Mouse (Mus musculus): ENCODE data around the gene Spred2. TPM values are rescaled to one million over a fixed set of nuclear protein-coding genes. Genes with fewer than 3 reads are reported as not detected.

Spred2 gene
- polyA plus RNA-seq, 1 experiment, result 25.4 TPM

GRCm38 (mm10) chr11:19983298-19983697 is 59.1 kb downstream of the Spred2 start:
- WGBS, result 87% methylated on average over 4 of the region's 4 CpGs
- Histone ChIP-seq H3K27ac (ENCODE audit: control insufficient read depth, insufficient read depth, low read length) (no peak overlapping the region), H3K4me3 (ENCODE audit: control insufficient read depth, insufficient read depth, low read length) (no peak overlapping the region), H3K4me1 (replicated peaks; ENCODE audit: control insufficient read depth, insufficient read depth, low read length) (peaks cover 39% of the 10 kb centered on the region), H3K27me3 (ENCODE audit: control insufficient read depth, insufficient read depth, low read length) (no peaks in the 10 kb centered on the region), H3K36me3 (ENCODE audit: control insufficient read depth, insufficient read depth, low read length) (no peaks in the 10 kb centered on the region)
- no peak for TF ChIP-seq CTCF (IDR thresholded peaks at IDR 0.05; ENCODE audit: borderline replicate concordance, control insufficient read depth, extremely low read depth, insufficient read depth, low read length, poor library complexity)
- no peak for TF ChIP-seq POLR2A (IDR thresholded peaks at IDR 0.05; ENCODE audit: control insufficient read depth, extremely low read depth, insufficient read depth, low read length, poor library complexity)
- DNase-seq, result no peak

DNA sequence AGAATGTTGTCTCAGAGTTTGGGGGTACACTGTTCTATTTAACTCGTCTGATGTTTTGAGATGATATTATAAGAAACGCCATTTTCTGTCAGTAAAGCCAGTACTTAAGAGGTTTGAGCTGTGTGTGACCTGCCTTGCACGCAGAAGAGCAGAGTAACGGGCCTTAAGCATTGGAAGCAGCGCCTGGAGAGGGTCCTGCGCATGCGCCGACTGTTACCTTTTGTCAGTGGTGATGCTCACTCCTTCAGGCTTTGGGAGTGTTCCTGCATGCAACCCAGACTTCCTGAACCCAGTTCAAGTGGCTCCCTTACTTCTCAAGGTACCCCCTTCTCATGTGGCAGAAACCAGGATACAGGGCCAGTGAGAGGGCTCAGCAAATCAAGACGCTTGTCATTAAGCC is 59.9 kb downstream of the Spred2 start:
- H3K36me3 ChIP-seq (ENCODE audit: control insufficient read depth, insufficient read depth, low read length), result no peaks in the 10 kb centered on the region
- no peak overlapping the region for H3K27ac ChIP-seq (ENCODE audit: control insufficient read depth, insufficient read depth, low read length)
- H3K27me3 ChIP-seq (ENCODE audit: control insufficient read depth, insufficient read depth, low read length), result no peaks in the 10 kb centered on the region
- H3K4me3 ChIP-seq (ENCODE audit: control insufficient read depth, insufficient read depth, low read length), result no peak overlapping the region
- DNase-seq, result no peak
- WGBS, result 97% methylated on average over 9 of the region's 9 CpGs
- TF ChIP-seq CTCF (IDR thresholded peaks at IDR 0.05; ENCODE audit: borderline replicate concordance, control insufficient read depth, extremely low read depth, insufficient read depth, low read length, poor library complexity), result no peak
- no peak for TF ChIP-seq POLR2A (IDR thresholded peaks at IDR 0.05; ENCODE audit: control insufficient read depth, extremely low read depth, insufficient read depth, low read length, poor library complexity)
- H3K4me1 ChIP-seq (replicated peaks; ENCODE audit: control insufficient read depth, insufficient read depth, low read length), result peaks cover 39% of the 10 kb centered on the region

- DNase-seq, result no peak
- WGBS, result 87% methylated on average over 5 of the region's 5 CpGs
- no peaks in the 10 kb centered on the region for H3K36me3 ChIP-seq (ENCODE audit: control insufficient read depth, insufficient read depth, low read length)
- TF ChIP-seq POLR2A (IDR thresholded peaks at IDR 0.05; ENCODE audit: control insufficient read depth, extremely low read depth, insufficient read depth, low read length, poor library complexity) (no peak), CTCF (IDR thresholded peaks at IDR 0.05; ENCODE audit: borderline replicate concordance, control insufficient read depth, extremely low read depth, insufficient read depth, low read length, poor library complexity) (no peak)
- no peak overlapping the region for H3K4me3 ChIP-seq (ENCODE audit: control insufficient read depth, insufficient read depth, low read length)
- H3K27ac ChIP-seq (ENCODE audit: control insufficient read depth, insufficient read depth, low read length), result no peak overlapping the region
- peaks cover 40% of the 10 kb centered on the region for H3K4me1 ChIP-seq (replicated peaks; ENCODE audit: control insufficient read depth, insufficient read depth, low read length)
- no peaks in the 10 kb centered on the region for H3K27me3 ChIP-seq (ENCODE audit: control insufficient read depth, insufficient read depth, low read length)
Observed at GRCm38 (mm10) chr11:19985283-19985854, 61.2 kb downstream of the Spred2 start.

DNA sequence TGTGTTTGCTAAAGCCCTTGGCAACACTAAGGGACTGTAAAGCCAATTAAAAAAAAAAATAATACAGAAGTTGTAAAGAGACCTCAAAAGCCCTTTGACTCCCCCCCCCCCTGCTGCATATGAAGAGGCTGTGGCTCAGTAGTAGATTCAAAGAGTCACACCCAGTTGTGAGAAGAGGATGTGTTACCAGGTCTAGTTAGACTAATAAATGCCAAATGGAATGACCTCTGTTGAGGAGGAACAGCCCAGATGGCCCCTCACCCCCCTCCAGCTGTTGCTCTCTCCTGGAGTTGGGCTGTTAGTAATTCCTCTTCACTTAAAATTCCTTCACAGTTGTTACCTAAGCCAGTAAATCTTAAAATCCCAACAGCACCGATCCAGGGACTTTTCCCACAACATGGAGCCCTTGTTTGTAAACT is 62.3 kb downstream of the Spred2 start:
- Histone ChIP-seq H3K4me3 (ENCODE audit: control insufficient read depth, insufficient read depth, low read length) (no peak overlapping the region), H3K27ac (ENCODE audit: control insufficient read depth, insufficient read depth, low read length) (no peak overlapping the region), H3K27me3 (ENCODE audit: control insufficient read depth, insufficient read depth, low read length) (no peaks in the 10 kb centered on the region), H3K36me3 (ENCODE audit: control insufficient read depth, insufficient read depth, low read length) (no peaks in the 10 kb centered on the region), H3K4me1 (replicated peaks; ENCODE audit: control insufficient read depth, insufficient read depth, low read length) (peaks cover 40% of the 10 kb centered on the region)
- 22% methylated on average over 1 of the region's 1 CpGs for WGBS
- no peak for TF ChIP-seq CTCF (IDR thresholded peaks at IDR 0.05; ENCODE audit: borderline replicate concordance, control insufficient read depth, extremely low read depth, insufficient read depth, low read length, poor library complexity)
- DNase-seq, result no peak

DNA sequence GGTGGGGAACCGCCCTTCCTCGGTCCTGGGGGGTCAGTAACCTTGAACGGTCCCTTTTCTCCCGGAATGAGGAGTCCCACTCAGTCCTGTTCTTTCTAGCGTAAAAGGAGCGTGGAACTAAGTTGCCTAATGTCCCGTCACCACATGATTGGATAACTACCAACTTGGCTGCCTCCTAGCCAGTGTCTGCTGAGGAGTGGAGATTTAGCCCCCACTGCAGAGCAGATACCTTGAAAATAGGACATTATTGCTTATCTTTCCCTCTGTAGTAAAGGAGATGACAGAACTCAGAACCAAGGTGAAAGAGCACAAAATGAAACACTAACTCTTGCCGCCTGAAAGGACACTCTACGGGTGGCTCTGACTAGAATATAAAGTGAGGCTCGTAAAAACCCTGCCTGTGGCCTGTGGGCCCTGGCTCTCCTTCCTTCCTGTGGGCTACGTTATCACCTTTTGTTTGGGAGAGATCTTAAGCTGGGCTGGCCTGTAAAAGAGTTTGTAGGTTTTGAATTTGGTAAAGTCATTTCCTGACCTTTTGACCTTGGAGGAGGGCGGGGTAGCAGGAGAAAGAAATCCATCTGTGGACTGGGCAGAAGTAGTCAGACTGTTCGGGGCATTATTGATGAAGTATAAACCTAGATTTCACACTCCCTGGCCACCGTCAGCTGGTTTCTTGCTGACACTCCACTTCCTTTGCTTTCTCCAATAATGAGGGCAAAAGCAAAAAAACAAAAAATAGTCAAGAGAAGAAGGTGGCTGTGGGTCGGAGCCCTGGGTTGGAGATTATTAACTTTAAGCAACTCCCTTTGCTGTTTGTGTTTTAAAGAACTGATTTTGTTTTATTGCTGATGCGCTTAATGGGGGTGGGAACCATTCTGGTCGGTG is 62.9 kb downstream of the Spred2 start:
- no peak overlapping the region for H3K27ac ChIP-seq (ENCODE audit: control insufficient read depth, insufficient read depth, low read length)
- no peaks in the 10 kb centered on the region for H3K27me3 ChIP-seq (ENCODE audit: control insufficient read depth, insufficient read depth, low read length)
- no peak for DNase-seq
- H3K4me3 ChIP-seq (ENCODE audit: control insufficient read depth, insufficient read depth, low read length), result no peak overlapping the region
- no peak for TF ChIP-seq CTCF (IDR thresholded peaks at IDR 0.05; ENCODE audit: borderline replicate concordance, control insufficient read depth, extremely low read depth, insufficient read depth, low read length, poor library complexity)
- TF ChIP-seq POLR2A (IDR thresholded peaks at IDR 0.05; ENCODE audit: control insufficient read depth, extremely low read depth, insufficient read depth, low read length, poor library complexity), result no peak
- 46% methylated on average over 17 of the region's 17 CpGs for WGBS
- peaks cover 37% of the 10 kb centered on the region for H3K4me1 ChIP-seq (replicated peaks; ENCODE audit: control insufficient read depth, insufficient read depth, low read length)
- H3K36me3 ChIP-seq (ENCODE audit: control insufficient read depth, insufficient read depth, low read length), result no peaks in the 10 kb centered on the region

- TF ChIP-seq CTCF (IDR thresholded peaks at IDR 0.05; ENCODE audit: borderline replicate concordance, control insufficient read depth, extremely low read depth, insufficient read depth, low read length, poor library complexity) (no peak), POLR2A (IDR thresholded peaks at IDR 0.05; ENCODE audit: control insufficient read depth, extremely low read depth, insufficient read depth, low read length, poor library complexity) (no peak)
- H3K4me1 ChIP-seq (replicated peaks; ENCODE audit: control insufficient read depth, insufficient read depth, low read length), result peaks cover 41% of the 10 kb centered on the region
- H3K4me3 ChIP-seq (ENCODE audit: control insufficient read depth, insufficient read depth, low read length), result no peak overlapping the region
- DNase-seq, result no peak
- H3K27ac ChIP-seq (ENCODE audit: control insufficient read depth, insufficient read depth, low read length), result no peak overlapping the region
- no peaks in the 10 kb centered on the region for H3K27me3 ChIP-seq (ENCODE audit: control insufficient read depth, insufficient read depth, low read length)
- 80% methylated on average over 9 of the region's 9 CpGs for WGBS
- H3K36me3 ChIP-seq (ENCODE audit: control insufficient read depth, insufficient read depth, low read length), result no peaks in the 10 kb centered on the region
Observed at GRCm38 (mm10) chr11:19987756-19988091, 63.5 kb downstream of the Spred2 start.

Measured in thymus, adult 2 months (tissue).